In the genomic region with DNA sequence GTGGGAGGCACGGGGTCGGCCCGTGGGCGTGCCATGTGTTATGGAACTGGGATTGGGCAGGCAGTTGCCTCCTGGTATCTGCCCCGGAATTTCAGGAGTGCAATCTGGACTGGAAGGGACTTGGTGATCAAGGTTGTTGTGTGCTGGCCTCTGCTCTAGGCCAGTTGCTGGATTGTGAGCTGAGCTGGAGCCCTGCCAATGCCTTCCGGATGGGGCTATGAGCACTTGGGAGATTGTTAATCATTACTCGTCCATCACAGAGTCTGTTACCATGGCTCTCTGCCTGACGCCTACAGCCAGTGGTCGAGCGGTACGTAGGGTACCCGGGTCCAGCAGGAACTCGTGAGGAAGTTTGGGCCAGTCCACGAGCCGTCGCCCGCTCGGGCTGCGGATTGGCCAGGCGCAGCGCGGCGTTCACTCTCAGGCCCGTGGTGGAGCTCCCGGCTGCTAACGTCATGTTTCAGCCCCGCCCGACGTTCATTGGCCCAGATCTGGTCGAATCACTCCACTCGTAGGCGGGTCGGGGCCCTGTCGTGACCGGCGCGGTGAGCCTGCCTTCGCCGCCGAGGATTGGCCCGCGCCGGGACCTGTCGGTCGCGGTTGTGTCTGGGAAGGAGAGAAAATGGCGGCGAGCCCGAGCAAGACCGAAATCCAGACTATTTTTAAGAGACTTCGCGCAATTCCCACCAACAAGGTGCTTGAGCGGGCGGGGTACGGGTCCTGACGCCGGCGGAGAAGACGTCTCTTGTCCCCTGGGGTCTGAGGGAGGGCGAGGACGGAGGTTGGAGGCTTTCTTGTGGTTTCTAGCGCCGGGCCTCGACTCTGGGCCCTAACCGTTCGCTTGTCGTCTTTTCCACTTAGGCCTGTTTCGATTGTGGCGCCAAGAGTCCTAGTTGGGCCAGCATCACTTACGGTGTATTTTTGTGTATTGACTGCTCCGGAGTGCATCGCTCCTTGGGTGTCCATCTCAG, we compare ENCODE assay signal across 8 mouse cellular contexts. TPM values are rescaled to one million over a fixed set of nuclear protein-coding genes. Genes with fewer than 3 reads are reported as not detected.
DNase-seq lines count a peak whose midpoint lies in the region; ATAC-seq and TF ChIP-seq lines count a peak whose summit lies in the region.

A gene (plus strand): TSS at position 264 of the 971 bp plus-strand sequence.

- no peaks in the 10 kb centered on the region for H3K9me3 ChIP-seq in hindbrain, embryonic 10.5 days
- no peaks in the 10 kb centered on the region for H3K9me3 ChIP-seq in lung, postnatal 0 days (ENCODE audit: low read length)

- 2% methylated on average over 72 of the region's 72 CpGs for WGBS in hindbrain, embryonic 10.5 days
- 1% methylated on average over 72 of the region's 72 CpGs for WGBS in lung, postnatal 0 days

- no peaks in the 10 kb centered on the region for H3K27me3 ChIP-seq in hindbrain, embryonic 10.5 days (ENCODE audit: insufficient read depth, poor library complexity, severe bottlenecking)
- no peaks in the 10 kb centered on the region for H3K27me3 ChIP-seq in lung, postnatal 0 days (replicated peaks; ENCODE audit: insufficient read depth, low read length)

- peaks cover 73% of the 10 kb centered on the region for H3K36me3 ChIP-seq in hindbrain, embryonic 10.5 days
- peaks cover 30% of the 10 kb centered on the region for H3K36me3 ChIP-seq in lung, postnatal 0 days (ENCODE audit: insufficient read depth, low read length)

- H3K4me3 ChIP-seq in hindbrain, embryonic 10.5 days, result peak within 1 kb of the TSS; percentile 89
- peak within 1 kb of the TSS; percentile 81 for H3K4me3 ChIP-seq in lung, postnatal 0 days (ENCODE audit: low read depth, low read length)

- no peak for TF ChIP-seq EP300 in lung, postnatal 0 days (IDR thresholded peaks at IDR 0.05)

- H3K9ac ChIP-seq in lung, postnatal 0 days (replicated peaks; ENCODE audit: low read depth), result peak within 1 kb of the TSS; percentile 98

- H3K4me1 ChIP-seq in hindbrain, embryonic 10.5 days (replicated peaks), result peaks cover 33% of the 10 kb centered on the region
- H3K4me1 ChIP-seq in lung, postnatal 0 days (ENCODE audit: insufficient read depth, low read depth, low read length), result no peaks in the 10 kb centered on the region; the same call in 1 of the 2 replicates

- peak within 1 kb of the TSS; percentile 92 for H3K27ac ChIP-seq in hindbrain, embryonic 10.5 days
- H3K27ac ChIP-seq in lung, postnatal 0 days (ENCODE audit: low read length), result peak within 1 kb of the TSS; percentile 98

- DNase-seq in MN1 (ENCODE audit: low spot score), result peak; percentile 98
- DNase-seq in cerebellum, adult 9-10 months, result peak; percentile 98
- peak; percentile 97 for DNase-seq in hindbrain, embryonic 10.5 days (ENCODE audit: low spot score)
- DNase-seq in layer of hippocampus, adult 9-11 months, result peak; percentile 99
- peak; percentile 100 for DNase-seq in lung, postnatal 0 days (ENCODE audit: low spot score)
- peak; percentile 93 for DNase-seq in ovary, postnatal 14 days (ENCODE audit: low spot score)
- peak; percentile 94 for DNase-seq in thymus, postnatal 14 days

- TF ChIP-seq CTCF in lung, postnatal 0 days (IDR thresholded peaks at IDR 0.05), result no peak

- ATAC-seq in frontal cortex, adult (ENCODE audit: low TSS enrichment), result peak; percentile 95
- peak; percentile 99 for ATAC-seq in lung, postnatal 0 days

- H3K4me2 ChIP-seq in lung, postnatal 0 days (replicated peaks; ENCODE audit: low read depth, low read length), result peak within 1 kb of the TSS; percentile 85

RNA-seq across cellular contexts. Expression of the gene that starts here (rescaled TPM):
- polyA plus RNA-seq in hindbrain, embryonic 10.5 days (2016; fragmentation: Nextera tagmentation; extraction: Ambion mirVana), result 93.6 and 94.4 TPM in 2 replicates
- 57.4 and 64.0 TPM in 2 replicates for polyA plus RNA-seq in lung, postnatal 0 days (2015; fragmentation: Nextera tagmentation; extraction: Ambion mirVana)

Comparison
In these comparisons a context has a peak if more than half of its experiments do, and no peak if none do; other contexts are left out.
1. Peak in every context shown above with its lines: DNase-seq, ATAC-seq, H3K4me3 ChIP-seq and H3K27ac ChIP-seq.